Mouse (Mus musculus): ENCODE results near the gene Ssbp2.

The Ssbp2 gene

GRCm38 (mm10) chr13:91459896-91460620, at the start of gene Ssbp2:
TSS of gene Ssbp2 (plus strand) at chr13:91460283.
- DNase-seq, result no peak

GRCm38 (mm10) chr13:91413752-91414503, 46.2 kb upstream of the Ssbp2 start:
- DNase-seq, result no peak

GRCm38 (mm10) chr13:91415896-91416295, 44.2 kb upstream of the Ssbp2 start:
- no peak for DNase-seq

GRCm38 (mm10) chr13:91416698-91417097, 43.4 kb upstream of the Ssbp2 start:
- DNase-seq, result no peak

- DNase-seq, result peak; percentile 14
Measured at GRCm38 (mm10) chr13:91421387-91421949, 38.6 kb upstream of the Ssbp2 start.

GRCm38 (mm10) chr13:91430867-91431266, 29.2 kb upstream of the Ssbp2 start:
- DNase-seq, result no peak

- no peak for DNase-seq
Measured at GRCm38 (mm10) chr13:91431392-91432355, 28.4 kb upstream of the Ssbp2 start.

- no peak for DNase-seq
Measured at GRCm38 (mm10) chr13:91433021-91433420, 27.1 kb upstream of the Ssbp2 start.

GRCm38 (mm10) chr13:91437931-91438330, 22.2 kb upstream of the Ssbp2 start:
- DNase-seq, result no peak

GRCm38 (mm10) chr13:91441476-91441875, 18.6 kb upstream of the Ssbp2 start:
- DNase-seq, result peak; percentile 35

- no peak for DNase-seq
Measured at GRCm38 (mm10) chr13:91446728-91447127, 13.4 kb upstream of the Ssbp2 start.

- DNase-seq, result no peak
Measured at GRCm38 (mm10) chr13:91448936-91449335, 11.1 kb upstream of the Ssbp2 start.

GRCm38 (mm10) chr13:91451405-91452166, 8.5 kb upstream of the Ssbp2 start:
- peak; percentile 29 for DNase-seq

GRCm38 (mm10) chr13:91452269-91452668, 7.8 kb upstream of the Ssbp2 start:
- no peak for DNase-seq

- DNase-seq, result no peak
Measured at GRCm38 (mm10) chr13:91453236-91453635, 6.8 kb upstream of the Ssbp2 start.

- no peak for DNase-seq
Measured at GRCm38 (mm10) chr13:91456041-91456440, 4.0 kb upstream of the Ssbp2 start.

GRCm38 (mm10) chr13:91456735-91457134, 3.3 kb upstream of the Ssbp2 start:
- no peak for DNase-seq

GRCm38 (mm10) chr13:91457974-91458373, 2.1 kb upstream of the Ssbp2 start:
- DNase-seq, result no peak

- no peak for DNase-seq
Measured at GRCm38 (mm10) chr13:91459489-91459888, 594 bp upstream of the Ssbp2 start.

- peak; percentile 99 for DNase-seq
Measured at GRCm38 (mm10) chr13:91460621-91461284, 670 bp downstream of the Ssbp2 start.

GRCm38 (mm10) chr13:91461299-91461698, 1.2 kb downstream of the Ssbp2 start:
- DNase-seq, result no peak

Measured in thymus, postnatal 4 days (tissue).